Mouse (Mus musculus) kidney, adult 2 months (tissue): ENCODE measurements around the gene Exoc6.

Experiments used
- CTCF ChIP-seq: fragments of 200-500 bp; conservative IDR thresholded peaks from 2 replicates; pipeline ENCODE4 v1.5.1; 2011; ENCODE audit warnings: low read depth, mild to moderate bottlenecking, control low read depth, low read length, moderate library complexity, mixed read lengths; ENCODE audit not compliant: insufficient read depth, insufficient read length
- POLR2A ChIP-seq: fragments of 200-500 bp; IDR thresholded peaks from one replicate; pipeline ENCODE4 v1.6.1; 2011; ENCODE audit warnings: low read depth, low read length, control low read depth

DNA sequence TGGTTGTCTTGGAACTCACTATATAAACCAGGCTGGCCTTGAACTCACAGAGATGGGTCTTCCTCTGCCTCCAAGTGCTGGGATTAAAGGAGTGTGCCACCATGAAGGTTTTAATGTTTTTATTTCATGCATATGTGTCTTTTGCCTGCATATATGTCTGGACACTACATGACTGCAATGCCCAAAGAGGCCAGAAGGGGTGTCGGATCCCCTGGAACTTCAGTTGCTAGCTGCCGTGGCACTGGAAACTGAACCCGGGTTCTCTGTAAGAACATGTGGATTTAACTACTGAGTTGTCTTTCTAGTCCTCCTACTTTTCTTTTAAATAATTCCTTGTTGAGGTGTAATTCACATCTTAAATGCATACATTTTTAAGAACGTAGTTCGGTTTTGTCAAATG, 174.4 kb downstream of the Exoc6 start:
- TF ChIP-seq CTCF = no peak
- no peak for TF ChIP-seq POLR2A
